Comparison of ENCODE assay signal across 13 mouse cellular contexts in the genomic region with DNA sequence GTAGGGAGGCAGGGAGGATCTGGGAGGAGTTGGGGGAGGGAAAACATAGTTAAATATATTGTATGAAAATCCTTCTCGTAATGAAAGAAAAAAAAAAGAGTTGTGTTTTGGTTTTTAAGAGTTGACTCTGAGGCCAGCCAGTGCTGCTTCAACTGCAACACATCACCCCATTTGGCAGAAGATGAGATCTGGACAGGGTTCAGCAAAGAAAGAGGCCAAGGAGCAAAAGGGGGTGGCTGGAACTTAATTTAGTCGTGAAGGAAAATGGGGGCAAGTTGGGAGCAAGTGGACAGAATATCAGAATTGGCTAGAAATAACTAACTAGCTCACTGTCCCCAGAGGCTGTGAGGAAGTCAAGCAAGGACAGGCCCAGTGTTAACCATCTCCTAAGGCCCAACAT. TPM values are rescaled to one million over a fixed set of nuclear protein-coding genes. Genes with fewer than 3 reads are reported as not detected.
A peak's percentile ranks its signal among the peaks of the same experiment; 100 is the strongest.
DNase-seq lines count a peak whose midpoint lies in the region; ATAC-seq and TF ChIP-seq lines count a peak whose summit lies in the region.
"Had no signal": no experiment of that assay in that cellular context is flagged by ENCODE, and none has a peak within 500 bp of the region (broad histone marks: within the 10 kb centered on the region; RNA-seq: fewer than 3 reads in every experiment).

No protein-coding gene starts in this region.

- TF ChIP-seq POLR2A in heart, adult 2 months (IDR thresholded peaks at IDR 0.05; ENCODE audit: insufficient read depth, low read depth, low read length), result no peak

- no peaks in the 10 kb centered on the region for H3K9me3 ChIP-seq in heart, embryonic 11.5 days (replicated peaks; ENCODE audit: control insufficient read depth, low read length)
- H3K9me3 ChIP-seq in midbrain, embryonic 10.5 days (replicated peaks), result no peaks in the 10 kb centered on the region
- H3K9me3 ChIP-seq: forebrain, embryonic 15.5 days; limb, embryonic 12.5 days; midbrain, embryonic 13.5 days had no signal

- DNase-seq in heart, adult 2 months, result peak; percentile 63 to 82
- DNase-seq in heart, postnatal 4 days, result peak; percentile 70
- peak; percentile 48 for DNase-seq in lung, postnatal 25 days (ENCODE audit: low spot score)
- no peak for DNase-seq in retina, postnatal 1 day
- no peak for DNase-seq in thymus, postnatal 14 days
- no peak for DNase-seq in midbrain, embryonic 10.5 days (ENCODE audit: low spot score)
- DNase-seq: cerebellum, postnatal 36 days had no signal

- H3K4me1 ChIP-seq in heart, adult 2 months (ENCODE audit: control insufficient read depth, insufficient read depth, low read length), result peaks cover 1% of the 10 kb centered on the region
- H3K4me1 ChIP-seq in heart, embryonic 11.5 days (ENCODE audit: control insufficient read depth, insufficient read depth, low read length), result no peaks in the 10 kb centered on the region
- peaks cover 19% of the 10 kb centered on the region for H3K4me1 ChIP-seq in brown adipose tissue, adult 24 weeks (ENCODE audit: control insufficient read depth, insufficient read depth, insufficient read length, low read length)
- H3K4me1 ChIP-seq in midbrain, embryonic 10.5 days, result peaks cover 11% of the 10 kb centered on the region
- H3K4me1 ChIP-seq: forebrain, embryonic 15.5 days; limb, embryonic 12.5 days had no signal

- ATAC-seq in heart, embryonic 11.5 days (replicated peaks; ENCODE audit: insufficient number of reproducible peaks, low FRiP score, low TSS enrichment), result no peak
- ATAC-seq: CD4-positive, CD25-positive, alpha-beta regulatory T cell, adult 4 months; forebrain, embryonic 15.5 days; midbrain, embryonic 13.5 days had no signal

- 42% methylated on average over 2 of the region's 2 CpGs for WGBS in heart, adult 2 months
- 74% methylated on average over 2 of the region's 2 CpGs for WGBS in heart, embryonic 11.5 days (ENCODE audit: insufficient replicate concordance)
- 83% methylated on average over 2 of the region's 2 CpGs for WGBS in midbrain, embryonic 10.5 days

- no peaks in the 10 kb centered on the region for H3K36me3 ChIP-seq in heart, adult 2 months (ENCODE audit: control insufficient read depth, insufficient read depth, low read length)
- H3K36me3 ChIP-seq in heart, embryonic 11.5 days (ENCODE audit: control insufficient read depth, insufficient read depth, low read length), result no peaks in the 10 kb centered on the region
- no peaks in the 10 kb centered on the region for H3K36me3 ChIP-seq in midbrain, embryonic 10.5 days
- H3K36me3 ChIP-seq: forebrain, embryonic 15.5 days; limb, embryonic 12.5 days; midbrain, embryonic 13.5 days had no signal

- TF ChIP-seq CTCF in heart, adult 2 months (IDR thresholded peaks at IDR 0.05), result no peak

- no peak overlapping the region for H3K4me3 ChIP-seq in heart, adult 2 months
- no peak overlapping the region for H3K4me3 ChIP-seq in heart, embryonic 11.5 days (ENCODE audit: low read depth, low read length)
- no peak overlapping the region for H3K4me3 ChIP-seq in brown adipose tissue, adult 24 weeks (ENCODE audit: insufficient read depth, low read depth, low read length)
- H3K4me3 ChIP-seq in midbrain, embryonic 10.5 days, result no peak overlapping the region
- H3K4me3 ChIP-seq: forebrain, embryonic 15.5 days; limb, embryonic 12.5 days; midbrain, embryonic 13.5 days had no signal

- no peak for TF ChIP-seq EP300 in heart, adult 2 months (IDR thresholded peaks at IDR 0.05; ENCODE audit: insufficient read depth, low read depth, low read length)

- H3K9ac ChIP-seq in heart, adult 2 months (ENCODE audit: low read depth, low read length), result no peak overlapping the region
- no peak overlapping the region for H3K9ac ChIP-seq in heart, embryonic 11.5 days (ENCODE audit: low read depth, low read length)
- H3K9ac ChIP-seq: forebrain, embryonic 15.5 days; limb, embryonic 12.5 days; midbrain, embryonic 13.5 days had no signal

- no peak overlapping the region for H3K4me2 ChIP-seq in heart, embryonic 11.5 days
- H3K4me2 ChIP-seq: forebrain, embryonic 15.5 days; limb, embryonic 12.5 days; midbrain, embryonic 13.5 days had no signal

- no peaks in the 10 kb centered on the region for H3K27me3 ChIP-seq in heart, adult 2 months (ENCODE audit: control insufficient read depth, insufficient read depth, low read length)
- H3K27me3 ChIP-seq in heart, embryonic 11.5 days (ENCODE audit: control insufficient read depth, insufficient read depth, low read length), result no peaks in the 10 kb centered on the region
- 0 out of 2 replicates have a peak, but pooled peaks cover 5% of the 10 kb centered on the region for H3K27me3 ChIP-seq in midbrain, embryonic 10.5 days (ENCODE audit: low read depth, poor library complexity, severe bottlenecking)
- H3K27me3 ChIP-seq: forebrain, embryonic 15.5 days; limb, embryonic 12.5 days; midbrain, embryonic 13.5 days had no signal

- H3K79me2 ChIP-seq in heart, adult 2 months (replicated peaks; ENCODE audit: control insufficient read depth, insufficient read depth, low read length), result no peaks in the 10 kb centered on the region

- intact Hi-C loops in heart, adult 2 months (cut with DNase I), result loop anchor here (2.0 kb wide), 1 partner anchor 52 kb away; a partner anchor contains a TSS

- peak overlapping the region; percentile 47 for H3K27ac ChIP-seq in heart, adult 2 months
- H3K27ac ChIP-seq in heart, embryonic 11.5 days (ENCODE audit: low read depth, low read length), result no peak overlapping the region
- H3K27ac ChIP-seq in brown adipose tissue, adult 24 weeks (replicated peaks; ENCODE audit: low read depth, low read length), result peak overlapping the region; percentile 66
- H3K27ac ChIP-seq in midbrain, embryonic 10.5 days (replicated peaks), result no peak overlapping the region
- H3K27ac ChIP-seq: forebrain, embryonic 15.5 days; limb, embryonic 12.5 days; midbrain, embryonic 13.5 days had no signal

RNA-seq across cellular contexts. Expression of a gene that starts 51.7 kb away (rescaled TPM):
- 1 to 10 TPM; 1.3 to 2.7 TPM for total RNA-seq in heart, adult 2 months (2021)
- polyA plus RNA-seq in heart, adult 2 months (2012; rRNA removed), result 0.64 and 1.7 TPM in 2 replicates
- polyA plus RNA-seq in heart, embryonic 11.5 days (2014; fragmentation: Nextera tagmentation; extraction: Ambion mirVana), result 1.4 and 1.5 TPM in 2 replicates
- 1.6 and 2.3 TPM in 2 replicates for polyA plus RNA-seq in brown adipose tissue, adult 24 weeks (2012; ENCODE audit: insufficient read depth, insufficient read length, missing spikeins)
- total RNA-seq in heart, postnatal 4 days (2021), result 10 to 100 TPM; 16.4 to 18.4 TPM
- 1.7 and 2.0 TPM in 2 replicates for polyA plus RNA-seq in midbrain, embryonic 10.5 days (2016; fragmentation: Nextera tagmentation; extraction: Ambion mirVana)

Comparison
In these comparisons a context has a peak if more than half of its experiments do, and no peak if none do; other contexts are left out.
1. H3K27ac ChIP-seq: peak in heart, adult 2 months (single experiment) and brown adipose tissue, adult 24 weeks (single experiment); none in heart, embryonic 11.5 days (single experiment) and midbrain, embryonic 10.5 days (single experiment).
2. DNase-seq: peak in heart, adult 2 months (2 of 2), heart, postnatal 4 days (single experiment) and lung, postnatal 25 days (single experiment); none in retina, postnatal 1 day (single experiment), thymus, postnatal 14 days (single experiment) and midbrain, embryonic 10.5 days (single experiment).